Mouse (Mus musculus): ENCODE results near the gene Rsc1a1.

The Rsc1a1 gene

GRCm38 (mm10) chr4:141685499-141685898 is at the start of gene Rsc1a1:
TSS of gene Rsc1a1 (minus strand) at chr4:141685599.
- in situ Hi-C loops (cut with MboI, MseI): no loop called here

GRCm38 (mm10) chr4:141735206-141735560 is 49.8 kb upstream of the Rsc1a1 start:
- in situ Hi-C loops (cut with MboI, MseI): loop anchor here (5.0 kb wide), 1 partner anchor 57 kb away; the partner anchor contains the start of genes Casp9 and Dnajc16

- in situ Hi-C loops (cut with MboI, MseI): loop anchor here (5.0 kb wide), 1 partner anchor 58 kb away; the partner anchor contains the start of genes Casp9 and Dnajc16
Measured at GRCm38 (mm10) chr4:141734446-141735205, 49.2 kb upstream of the Rsc1a1 start.

GRCm38 (mm10) chr4:141731766-141732165 is 46.4 kb upstream of the Rsc1a1 start:
- in situ Hi-C loops (cut with MboI, MseI): no loop called here

- in situ Hi-C loops (cut with MboI, MseI): no loop called here
Measured at GRCm38 (mm10) chr4:141730401-141730800, 45.0 kb upstream of the Rsc1a1 start.

- in situ Hi-C loops (cut with MboI, MseI): no loop called here
Measured at GRCm38 (mm10) chr4:141729266-141729665, 43.9 kb upstream of the Rsc1a1 start.

- in situ Hi-C loops (cut with MboI, MseI): no loop called here
Measured at GRCm38 (mm10) chr4:141725738-141726137, 40.3 kb upstream of the Rsc1a1 start.

GRCm38 (mm10) chr4:141725277-141725676 is 39.9 kb upstream of the Rsc1a1 start:
- in situ Hi-C loops (cut with MboI, MseI): no loop called here

GRCm38 (mm10) chr4:141724594-141724993 is 39.2 kb upstream of the Rsc1a1 start:
- in situ Hi-C loops (cut with MboI, MseI): no loop called here

GRCm38 (mm10) chr4:141723673-141724068 is 38.3 kb upstream of the Rsc1a1 start:
- in situ Hi-C loops (cut with MboI, MseI): no loop called here

GRCm38 (mm10) chr4:141722731-141723672 is 37.6 kb upstream of the Rsc1a1 start, which contains the start of gene Ddi2:
TSS of gene Ddi2 (minus strand) at chr4:141723419.
- in situ Hi-C loops (cut with MboI, MseI): no loop called here

- in situ Hi-C loops (cut with MboI, MseI): no loop called here
Measured at GRCm38 (mm10) chr4:141721961-141722360, 36.6 kb upstream of the Rsc1a1 start.

GRCm38 (mm10) chr4:141720761-141721523 is 35.5 kb upstream of the Rsc1a1 start:
- in situ Hi-C loops (cut with MboI, MseI): no loop called here

- in situ Hi-C loops (cut with MboI, MseI): no loop called here
Measured at GRCm38 (mm10) chr4:141719304-141719703, 33.9 kb upstream of the Rsc1a1 start.

- in situ Hi-C loops (cut with MboI, MseI): no loop called here
Measured at GRCm38 (mm10) chr4:141717633-141718032, 32.2 kb upstream of the Rsc1a1 start.

GRCm38 (mm10) chr4:141715027-141715426 is 29.6 kb upstream of the Rsc1a1 start:
- in situ Hi-C loops (cut with MboI, MseI): no loop called here

- in situ Hi-C loops (cut with MboI, MseI): no loop called here
Measured at GRCm38 (mm10) chr4:141713598-141714142, 28.3 kb upstream of the Rsc1a1 start.

GRCm38 (mm10) chr4:141711250-141711649 is 25.9 kb upstream of the Rsc1a1 start:
- in situ Hi-C loops (cut with MboI, MseI): no loop called here

- in situ Hi-C loops (cut with MboI, MseI): no loop called here
Measured at GRCm38 (mm10) chr4:141708971-141709370, 23.6 kb upstream of the Rsc1a1 start.

- in situ Hi-C loops (cut with MboI, MseI): no loop called here
Measured at GRCm38 (mm10) chr4:141708005-141708404, 22.6 kb upstream of the Rsc1a1 start.

GRCm38 (mm10) chr4:141705331-141705730 is 19.9 kb upstream of the Rsc1a1 start:
- in situ Hi-C loops (cut with MboI, MseI): no loop called here
